Comparison of ENCODE assay signal across 17 mouse cellular contexts in genomic region chr14:19728278-19728677, GRCm38 (mm10). TPM values are rescaled to one million over a fixed set of nuclear protein-coding genes. Genes with fewer than 3 reads are reported as not detected.
DNase-seq lines count a peak whose midpoint lies in the region; ATAC-seq and TF ChIP-seq lines count a peak whose summit lies in the region.
"Had no signal": no experiment of that assay in that cellular context is flagged by ENCODE, and none has a peak within 500 bp of the region (broad histone marks: within the 10 kb centered on the region; RNA-seq: fewer than 3 reads in every experiment).

No protein-coding gene starts in this region.

- H3K27ac ChIP-seq in intestine, embryonic 14.5 days (ENCODE audit: low read depth): peak overlapping the region; percentile 20; the same call in 1 of the 2 replicates
- no peak overlapping the region; the same call in 1 of the 2 replicates for H3K27ac ChIP-seq in intestine, embryonic 16.5 days (ENCODE audit: low read length)
- peak overlapping the region; percentile 62; the same call in 1 of the 2 replicates for H3K27ac ChIP-seq in stomach, embryonic 14.5 days (ENCODE audit: low read length)
- no peak overlapping the region for H3K27ac ChIP-seq in stomach, postnatal 0 days (replicated peaks)
- H3K27ac ChIP-seq in midbrain, postnatal 0 days (ENCODE audit: low read depth, low read length): no peak overlapping the region
- H3K27ac ChIP-seq: forebrain, embryonic 12.5 days; hindbrain, postnatal 0 days; kidney, embryonic 15.5 days; layer of hippocampus, adult 2 months; left cerebral cortex, adult 2 months; limb, embryonic 12.5 days; neural tube, embryonic 12.5 days had no signal

- no peak for TF ChIP-seq CTCF in stomach, postnatal 0 days (IDR thresholded peaks at IDR 0.05; ENCODE audit: low read depth)
- no peak for TF ChIP-seq CTCF in midbrain, postnatal 0 days (IDR thresholded peaks at IDR 0.05)

- no peak overlapping the region for H3K4me3 ChIP-seq in intestine, embryonic 14.5 days (ENCODE audit: low read depth, low read length)
- H3K4me3 ChIP-seq in intestine, embryonic 16.5 days (ENCODE audit: low read length): no peak overlapping the region
- H3K4me3 ChIP-seq in stomach, embryonic 14.5 days (ENCODE audit: low read depth, low read length): no peak overlapping the region
- no peak overlapping the region for H3K4me3 ChIP-seq in stomach, postnatal 0 days (ENCODE audit: low read depth, low read length)
- no peak overlapping the region for H3K4me3 ChIP-seq in midbrain, postnatal 0 days (ENCODE audit: low read depth, low read length)
- H3K4me3 ChIP-seq: forebrain, embryonic 12.5 days; kidney, embryonic 15.5 days; layer of hippocampus, adult 2 months; left cerebral cortex, adult 2 months; limb, embryonic 12.5 days; neural tube, embryonic 12.5 days had no signal

- H3K27me3 ChIP-seq in intestine, embryonic 14.5 days (replicated peaks; ENCODE audit: control insufficient read depth, insufficient read depth, low read length): no peaks in the 10 kb centered on the region
- H3K27me3 ChIP-seq in intestine, embryonic 16.5 days (replicated peaks; ENCODE audit: control insufficient read depth, insufficient read depth, low read length): no peaks in the 10 kb centered on the region
- H3K27me3 ChIP-seq in stomach, embryonic 14.5 days (ENCODE audit: control insufficient read depth, insufficient read depth, low read length): no peaks in the 10 kb centered on the region
- no peaks in the 10 kb centered on the region for H3K27me3 ChIP-seq in stomach, postnatal 0 days (ENCODE audit: control insufficient read depth, insufficient read depth, low read length)
- no peaks in the 10 kb centered on the region for H3K27me3 ChIP-seq in midbrain, postnatal 0 days (ENCODE audit: insufficient read depth, low read length)
- H3K27me3 ChIP-seq: CH12.LX; forebrain, embryonic 12.5 days; kidney, embryonic 15.5 days; limb, embryonic 12.5 days; neural tube, embryonic 12.5 days had no signal

- H3K4me1 ChIP-seq in intestine, embryonic 14.5 days (replicated peaks; ENCODE audit: control insufficient read depth, insufficient read depth, low read length): peaks cover 14% of the 10 kb centered on the region; the same call in 1 of the 2 replicates
- peaks cover 4% of the 10 kb centered on the region; the same call in 1 of the 2 replicates for H3K4me1 ChIP-seq in intestine, embryonic 16.5 days (ENCODE audit: control insufficient read depth, insufficient read depth, low read length)
- peaks cover 12% of the 10 kb centered on the region; the same call in 1 of the 2 replicates for H3K4me1 ChIP-seq in stomach, embryonic 14.5 days (ENCODE audit: control insufficient read depth, insufficient read depth, low read length)
- no peaks in the 10 kb centered on the region for H3K4me1 ChIP-seq in stomach, postnatal 0 days (replicated peaks; ENCODE audit: control insufficient read depth, insufficient read depth)
- no peaks in the 10 kb centered on the region for H3K4me1 ChIP-seq in midbrain, postnatal 0 days (ENCODE audit: insufficient read depth, low read length)
- H3K4me1 ChIP-seq: forebrain, embryonic 12.5 days; limb, embryonic 12.5 days; neural tube, embryonic 12.5 days had no signal

- TF ChIP-seq EP300 in stomach, postnatal 0 days (optimal IDR thresholded peaks at IDR 0.05): no peak

- H3K36me3 ChIP-seq in intestine, embryonic 14.5 days (ENCODE audit: control insufficient read depth, insufficient read depth, low read length): no peaks in the 10 kb centered on the region
- no peaks in the 10 kb centered on the region for H3K36me3 ChIP-seq in intestine, embryonic 16.5 days (ENCODE audit: control insufficient read depth, insufficient read depth, low read length)
- H3K36me3 ChIP-seq in stomach, embryonic 14.5 days (ENCODE audit: control insufficient read depth, insufficient read depth, low read length): no peaks in the 10 kb centered on the region
- no peaks in the 10 kb centered on the region for H3K36me3 ChIP-seq in stomach, postnatal 0 days (ENCODE audit: control insufficient read depth, insufficient read depth, low read length)
- no peaks in the 10 kb centered on the region for H3K36me3 ChIP-seq in midbrain, postnatal 0 days (ENCODE audit: insufficient read depth, low read length)
- H3K36me3 ChIP-seq: forebrain, embryonic 12.5 days; kidney, embryonic 15.5 days; limb, embryonic 12.5 days; neural tube, embryonic 12.5 days had no signal

- no peak overlapping the region for H3K4me2 ChIP-seq in intestine, embryonic 14.5 days (ENCODE audit: low read length)
- no peak overlapping the region for H3K4me2 ChIP-seq in intestine, embryonic 16.5 days (ENCODE audit: low read depth, low read length)
- H3K4me2 ChIP-seq in stomach, embryonic 14.5 days (replicated peaks; ENCODE audit: low read depth, low read length): no peak overlapping the region
- H3K4me2 ChIP-seq in stomach, postnatal 0 days (replicated peaks; ENCODE audit: low read depth): no peak overlapping the region
- H3K4me2 ChIP-seq in midbrain, postnatal 0 days (ENCODE audit: low read depth, low read length, poor library complexity, severe bottlenecking): no peak overlapping the region
- H3K4me2 ChIP-seq: forebrain, embryonic 12.5 days; kidney, embryonic 15.5 days; limb, embryonic 12.5 days; neural tube, embryonic 12.5 days had no signal

- H3K9me3 ChIP-seq in intestine, embryonic 14.5 days (ENCODE audit: control insufficient read depth, low read length): no peaks in the 10 kb centered on the region
- no peaks in the 10 kb centered on the region for H3K9me3 ChIP-seq in intestine, embryonic 16.5 days (ENCODE audit: control insufficient read depth, low read length)
- no peaks in the 10 kb centered on the region for H3K9me3 ChIP-seq in stomach, embryonic 14.5 days (ENCODE audit: control insufficient read depth, low read depth, low read length)
- H3K9me3 ChIP-seq in stomach, postnatal 0 days (ENCODE audit: control insufficient read depth, low read length): no peaks in the 10 kb centered on the region
- H3K9me3 ChIP-seq in midbrain, postnatal 0 days (ENCODE audit: low read length): no peaks in the 10 kb centered on the region
- H3K9me3 ChIP-seq: forebrain, embryonic 12.5 days; kidney, embryonic 15.5 days; limb, embryonic 12.5 days; neural tube, embryonic 12.5 days had no signal

- no peak overlapping the region for H3K9ac ChIP-seq in intestine, embryonic 14.5 days (ENCODE audit: low read length)
- no peak overlapping the region for H3K9ac ChIP-seq in intestine, embryonic 16.5 days (ENCODE audit: low read depth, low read length)
- no peak overlapping the region for H3K9ac ChIP-seq in stomach, embryonic 14.5 days (replicated peaks; ENCODE audit: low read depth, low read length)
- no peak overlapping the region for H3K9ac ChIP-seq in stomach, postnatal 0 days (ENCODE audit: low read length)
- H3K9ac ChIP-seq in midbrain, postnatal 0 days (replicated peaks; ENCODE audit: low read length, poor library complexity, severe bottlenecking): no peak overlapping the region
- H3K9ac ChIP-seq: forebrain, embryonic 12.5 days; kidney, embryonic 15.5 days; limb, embryonic 12.5 days; neural tube, embryonic 12.5 days had no signal

- no peak for ATAC-seq in intestine, embryonic 14.5 days (replicated peaks; ENCODE audit: low FRiP score, low TSS enrichment, low read depth)
- no peak for ATAC-seq in intestine, embryonic 16.5 days
- no peak; the same call in 1 of the 2 replicates for ATAC-seq in stomach, embryonic 14.5 days (ENCODE audit: insufficient number of reproducible peaks, insufficient read depth, low FRiP score, low read depth)
- no peak for ATAC-seq in stomach, postnatal 0 days (ENCODE audit: low FRiP score, low TSS enrichment)
- no peak for ATAC-seq in midbrain, postnatal 0 days (ENCODE audit: low FRiP score)
- ATAC-seq: hindbrain, postnatal 0 days had no signal

- DNase-seq in adrenal gland, adult (ENCODE audit: inconsistent age in 2 of 2, low spot score in 1 of 2): peak; percentile 29 to 70
- no peak for DNase-seq in adrenal gland, adult 8-10 months
- DNase-seq in intestine, embryonic 14.5 days (ENCODE audit: low spot score): no peak
- no peak for DNase-seq in stomach, postnatal 0 days (ENCODE audit: low spot score)
- DNase-seq in midbrain, postnatal 0 days (ENCODE audit: low spot score): no peak
- no peak for DNase-seq in Muller cell, postnatal 12 days (ENCODE audit: inconsistent ontology term)
- DNase-seq: cerebellum, postnatal 10 days had no signal

- 79% methylated on average over 5 of the region's 5 CpGs for WGBS in intestine, embryonic 14.5 days
- WGBS in intestine, embryonic 16.5 days: 80% methylated on average over 5 of the region's 5 CpGs
- 70% methylated on average over 5 of the region's 5 CpGs for WGBS in stomach, embryonic 14.5 days
- 45% methylated on average over 5 of the region's 5 CpGs for WGBS in stomach, postnatal 0 days
- WGBS in midbrain, postnatal 0 days: 73% methylated on average over 5 of the region's 5 CpGs

RNA-seq across cellular contexts. Expression of gene Nid2, which starts 22.8 kb away (rescaled TPM):
- 10 to 100 TPM; 12.2 to 21.4 (median 17.3) TPM for total RNA-seq in adrenal gland, adult 8-10 months (2022)
- polyA plus RNA-seq in intestine, embryonic 14.5 days (2014; fragmentation: Nextera tagmentation; extraction: Ambion mirVana): 85.2 and 87.2 TPM in 2 replicates
- 63.8 and 68.6 TPM in 2 replicates for polyA plus RNA-seq in intestine, embryonic 16.5 days (2015; fragmentation: Nextera tagmentation; extraction: Ambion mirVana)
- polyA plus RNA-seq in stomach, embryonic 14.5 days (2014; fragmentation: Nextera tagmentation; extraction: Ambion mirVana): 81.2 and 90.5 TPM in 2 replicates
- polyA plus RNA-seq in stomach, postnatal 0 days (2015; fragmentation: Nextera tagmentation; extraction: Ambion mirVana): 13.5 and 16.4 TPM in 2 replicates
- 35.2 and 39.0 TPM in 2 replicates for total RNA-seq in midbrain, postnatal 0 days (2014; rRNA removed)
- 18.6 and 21.3 TPM in 2 replicates for polyA plus RNA-seq in midbrain, postnatal 0 days (2015; fragmentation: Nextera tagmentation; extraction: Ambion mirVana)

Comparison
In these comparisons a context has a peak if more than half of its experiments do, and no peak if none do; other contexts are left out.
1. DNase-seq: peak in adrenal gland, adult (2 of 2); none in adrenal gland, adult 8-10 months (single experiment), intestine, embryonic 14.5 days (single experiment), stomach, postnatal 0 days (single experiment), midbrain, postnatal 0 days (single experiment) and Muller cell, postnatal 12 days (single experiment).
2. H3K27ac ChIP-seq: peak in intestine, embryonic 14.5 days (single experiment) and stomach, embryonic 14.5 days (single experiment); none in intestine, embryonic 16.5 days (single experiment), stomach, postnatal 0 days (single experiment) and midbrain, postnatal 0 days (single experiment).